Mouse (Mus musculus): ENCODE results near the gene Rsph3b. TPM values are rescaled to one million over a fixed set of nuclear protein-coding genes. Genes with fewer than 3 reads are reported as not detected.
"Not testable (repeated sequence)": the region's sequence is repeated elsewhere in the genome, so short reads cannot be mapped to it uniquely, and the experiment has no call there.

Rsph3b gene
- polyA plus RNA-seq, 1 experiment from 2014 or later = 45.7 TPM

DNA sequence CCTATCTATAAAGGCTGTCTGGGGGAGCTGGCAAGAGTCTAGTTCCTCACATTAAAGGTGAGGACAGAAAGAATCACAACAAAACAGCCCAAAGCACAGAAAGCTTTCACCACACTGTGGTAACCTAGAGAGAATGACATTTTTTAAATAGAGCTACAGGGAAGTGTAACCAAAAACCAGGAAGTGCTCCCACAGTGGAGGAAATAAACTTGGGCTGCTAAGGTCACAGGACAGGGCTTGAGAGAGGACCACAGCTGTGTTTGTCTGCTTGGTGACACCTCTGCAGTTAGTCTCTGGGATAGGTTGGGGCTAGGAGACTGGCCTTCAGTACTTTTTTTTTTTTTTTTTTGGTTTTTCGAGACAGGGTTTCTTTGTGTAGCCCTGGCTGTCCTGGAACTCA is 19.2 kb upstream of the Rsph3b start:
- not testable (repeated sequence) for H3K27me3 ChIP-seq; H3K36me3 ChIP-seq; H3K9ac ChIP-seq; H3K4me2 ChIP-seq (replicated peaks); H3K27ac ChIP-seq; H3K9me3 ChIP-seq (replicated peaks); ATAC-seq (ENCODE audit: low FRiP score); H3K4me3 ChIP-seq; H3K4me1 ChIP-seq
- WGBS = no CpG with 5 or more reads among the region's 1 CpGs

DNA sequence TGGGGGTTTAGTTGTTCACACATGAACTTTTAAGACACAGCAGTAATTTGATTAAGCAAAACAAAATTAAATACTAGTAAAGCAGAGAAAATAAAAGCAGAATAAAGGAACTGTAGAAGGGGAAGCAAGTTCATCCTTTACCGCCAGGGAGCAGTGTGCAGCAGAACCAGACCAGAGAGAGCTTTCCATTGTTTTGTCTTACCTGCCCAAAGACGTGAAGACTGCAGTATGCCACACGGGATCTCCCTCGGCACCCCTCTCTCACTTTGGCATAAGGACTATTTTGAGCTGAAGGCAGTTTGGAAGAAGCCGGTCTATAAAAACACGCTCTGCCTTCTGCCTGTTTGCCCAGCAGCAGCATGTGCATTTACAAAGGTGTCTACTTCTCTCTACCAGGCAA is 16.9 kb upstream of the Rsph3b start:
- H3K27me3 ChIP-seq; H3K27ac ChIP-seq; H3K4me1 ChIP-seq; H3K4me2 ChIP-seq (replicated peaks); H3K9me3 ChIP-seq (replicated peaks); H3K36me3 ChIP-seq; H3K4me3 ChIP-seq; ATAC-seq (ENCODE audit: low FRiP score); H3K9ac ChIP-seq: not testable (repeated sequence)
- 19% methylated on average over 6 of the region's 6 CpGs for WGBS

DNA sequence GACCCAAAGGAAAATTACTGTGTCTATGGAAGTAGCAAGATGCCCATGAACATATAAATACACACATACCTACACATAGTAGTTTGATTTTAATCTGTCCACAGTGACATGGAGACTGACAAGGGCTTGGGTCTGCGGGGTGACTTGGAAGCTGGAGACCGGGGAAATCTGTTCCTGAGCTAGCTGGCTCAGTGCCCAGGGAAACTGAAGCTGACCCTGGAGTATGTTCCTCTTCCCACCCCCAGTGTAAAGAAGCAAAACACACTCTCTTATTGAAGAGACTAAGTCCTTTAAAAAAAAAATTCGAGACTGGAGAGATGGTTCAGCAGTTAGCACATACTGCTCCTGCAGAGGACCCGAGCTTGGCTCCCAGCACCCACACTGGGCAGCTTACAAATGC is 14.5 kb upstream of the Rsph3b start:
- not testable (repeated sequence) for ATAC-seq (ENCODE audit: low FRiP score); H3K36me3 ChIP-seq; H3K27ac ChIP-seq; H3K4me3 ChIP-seq; H3K9ac ChIP-seq; H3K4me1 ChIP-seq; H3K9me3 ChIP-seq (replicated peaks); H3K4me2 ChIP-seq (replicated peaks); H3K27me3 ChIP-seq
- 79% methylated on average over 4 of the region's 4 CpGs for whole genome bisulfite sequencing

DNA sequence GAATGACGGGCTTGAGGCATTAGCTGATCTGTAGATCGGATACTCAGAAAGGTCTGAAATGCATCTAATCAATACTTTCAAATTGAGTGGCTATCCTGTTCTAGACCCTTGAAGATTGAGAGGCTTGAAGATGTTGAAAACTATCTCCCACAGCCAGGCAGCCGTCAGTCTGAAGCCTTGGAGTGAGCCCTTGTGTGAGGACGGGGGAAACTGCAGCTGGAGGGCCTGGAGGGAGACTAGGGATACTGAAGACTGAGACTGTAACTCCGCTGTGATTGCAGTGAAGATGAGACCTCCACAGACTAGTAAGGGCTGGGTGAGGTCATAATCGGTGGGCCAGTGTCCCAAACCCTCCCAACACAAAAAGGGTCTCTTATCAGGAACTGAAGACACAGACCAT is 13.9 kb upstream of the Rsph3b start:
- not testable (repeated sequence) for H3K4me2 ChIP-seq (replicated peaks); H3K27me3 ChIP-seq; H3K9ac ChIP-seq; H3K4me1 ChIP-seq; H3K9me3 ChIP-seq (replicated peaks); H3K27ac ChIP-seq; ATAC-seq (ENCODE audit: low FRiP score); H3K36me3 ChIP-seq; H3K4me3 ChIP-seq
- 77% methylated on average over 4 of the region's 6 CpGs for WGBS

DNA sequence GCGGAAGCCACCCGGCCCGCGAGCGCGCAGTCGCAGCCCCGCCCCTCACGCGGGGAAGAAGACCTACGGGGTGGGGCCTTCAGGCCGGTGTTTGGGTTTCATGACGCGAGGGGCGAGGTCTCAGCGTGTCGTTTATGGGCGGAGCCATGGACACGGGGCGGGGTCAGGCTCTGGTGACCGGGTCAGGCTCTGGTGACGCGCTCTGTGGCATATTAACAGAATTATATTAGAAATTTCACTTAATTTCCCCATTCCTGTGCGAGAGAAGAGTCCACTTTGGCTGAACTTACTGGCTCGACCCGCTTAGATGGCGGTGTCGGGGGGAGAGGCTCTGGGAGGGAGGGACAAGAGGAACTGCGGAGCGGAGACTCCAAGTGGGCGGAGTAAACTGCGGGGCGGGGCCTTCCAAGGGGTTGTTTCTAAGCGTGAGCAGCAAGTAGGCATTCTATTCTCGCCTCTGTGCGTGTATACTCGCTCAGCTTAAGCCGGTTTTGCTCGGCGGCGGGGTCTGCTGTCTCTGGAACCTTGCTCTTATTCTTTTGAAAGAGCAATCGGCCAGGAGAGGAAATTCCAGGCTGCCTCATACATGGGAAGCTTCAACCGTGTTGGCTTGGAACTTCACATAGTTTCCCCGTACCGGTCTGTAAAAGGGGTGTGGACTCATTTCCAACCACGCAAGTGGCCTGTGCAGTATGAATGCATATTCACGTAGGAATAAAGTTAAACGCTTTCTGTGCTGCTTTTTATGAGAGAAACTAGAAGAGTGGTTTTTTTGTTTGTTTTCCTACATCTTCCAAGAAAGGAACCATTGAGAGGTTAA is 12.9 kb upstream of the Rsph3b start:
- H3K9me3 ChIP-seq (replicated peaks); H3K27me3 ChIP-seq; H3K4me1 ChIP-seq; H3K36me3 ChIP-seq; H3K27ac ChIP-seq; H3K9ac ChIP-seq: not testable (repeated sequence)
- H3K4me3 ChIP-seq = peak overlapping the region; percentile 51
- peak; percentile 98 for ATAC-seq (ENCODE audit: low FRiP score)
- WGBS = 2% methylated on average over 19 of the region's 48 CpGs
- peak overlapping the region; percentile 42 for H3K4me2 ChIP-seq (replicated peaks)

DNA sequence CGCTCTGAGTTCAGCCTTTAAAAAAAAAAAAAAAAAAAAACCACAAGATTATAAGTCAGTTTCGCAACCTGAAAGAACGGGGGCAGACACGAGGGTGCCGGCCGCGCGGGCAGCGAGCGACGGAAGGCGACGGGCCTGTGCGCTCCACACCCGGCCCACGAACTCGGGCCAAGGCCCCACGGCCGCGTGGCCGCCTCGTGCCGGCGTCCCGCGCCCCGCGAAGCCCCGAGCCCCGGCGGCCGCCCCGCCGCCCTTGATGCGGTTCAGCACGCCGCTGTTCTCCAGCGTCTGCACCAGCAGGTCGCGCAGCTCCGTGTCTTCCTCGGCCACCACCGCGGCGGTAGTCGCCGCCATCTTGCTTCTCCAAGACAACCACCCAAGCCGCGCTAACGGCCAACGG is 12.3 kb upstream of the Rsph3b start, which contains the start of gene Tagap1:
Gene Tagap1 (minus strand): TSS at position 381 of the 400 bp plus-strand sequence.
- not testable (repeated sequence) for H3K27me3 ChIP-seq; H3K4me1 ChIP-seq; H3K9me3 ChIP-seq (replicated peaks); ATAC-seq (ENCODE audit: low FRiP score); H3K36me3 ChIP-seq
- peak within 1 kb of the TSS; percentile 51 for H3K4me2 ChIP-seq (replicated peaks)
- peak within 1 kb of the TSS; percentile 51 for H3K4me3 ChIP-seq
- WGBS = under 1% methylated on average over 24 of the region's 51 CpGs
- H3K27ac ChIP-seq = peak within 1 kb of the TSS; percentile 52; the same call in 1 of the 2 replicates
- peak within 1 kb of the TSS; percentile 67 for H3K9ac ChIP-seq

DNA sequence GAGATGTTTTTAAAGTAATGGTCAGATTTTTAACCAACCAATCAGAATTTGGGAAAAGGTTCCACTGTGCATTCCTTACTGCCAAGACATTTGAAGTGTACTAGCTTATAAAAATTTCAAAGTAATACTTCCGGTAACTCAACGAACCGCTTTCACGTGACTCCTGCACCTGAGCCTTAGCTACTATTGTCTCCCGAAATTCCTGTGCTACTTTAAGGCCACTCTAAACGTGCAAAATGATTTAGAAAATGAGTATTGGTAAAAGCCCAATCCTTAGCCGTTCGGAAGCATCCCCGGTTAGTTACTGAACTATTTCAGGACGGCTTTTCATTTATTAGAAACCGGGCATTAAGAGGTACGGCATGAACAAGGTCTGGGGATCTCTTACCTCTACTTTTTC is 11.9 kb upstream of the Rsph3b start:
- H3K27me3 ChIP-seq; H3K36me3 ChIP-seq; H3K9ac ChIP-seq; H3K27ac ChIP-seq; H3K9me3 ChIP-seq (replicated peaks); ATAC-seq (ENCODE audit: low FRiP score); H3K4me1 ChIP-seq: not testable (repeated sequence)
- WGBS = under 1% methylated on average over 12 of the region's 12 CpGs
- H3K4me2 ChIP-seq (replicated peaks) = peak overlapping the region; percentile 51
- H3K4me3 ChIP-seq = peak overlapping the region; percentile 51

DNA sequence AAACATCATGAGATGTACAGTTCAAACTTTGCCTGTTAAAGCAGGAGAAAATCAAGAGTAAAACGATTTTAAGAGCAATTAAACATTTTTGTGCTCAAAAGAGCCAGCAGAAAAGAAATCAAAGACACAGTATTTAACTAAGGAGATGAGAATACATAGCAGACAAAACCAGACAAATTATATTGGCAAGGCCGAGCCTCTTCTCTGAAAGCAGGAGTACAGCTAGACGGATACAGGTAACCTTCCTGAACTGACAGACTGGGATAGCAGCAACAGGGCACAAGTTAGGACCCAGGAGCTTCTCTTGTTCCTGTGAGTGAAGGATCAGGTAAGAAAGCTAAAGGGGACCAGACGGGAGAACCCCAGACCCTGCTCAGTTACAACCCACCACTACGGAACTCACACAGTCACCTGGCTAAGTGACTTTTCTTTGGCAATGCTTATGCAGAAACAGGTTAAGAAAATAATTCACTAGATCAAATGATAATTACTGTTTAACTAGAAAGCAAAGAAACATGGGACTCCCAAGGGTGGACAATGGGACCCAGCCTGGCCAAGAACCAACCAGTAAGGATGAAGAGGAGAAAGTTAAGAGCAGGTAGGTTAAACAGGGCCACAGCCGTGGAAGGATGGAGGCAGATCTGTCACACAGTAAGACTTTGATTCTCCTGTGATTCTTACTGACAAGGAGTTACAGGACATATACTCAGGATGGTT is 11.2 kb upstream of the Rsph3b start:
- H3K27ac ChIP-seq; H3K4me1 ChIP-seq; H3K9ac ChIP-seq; H3K27me3 ChIP-seq; H3K36me3 ChIP-seq; H3K9me3 ChIP-seq (replicated peaks); ATAC-seq (ENCODE audit: low FRiP score): not testable (repeated sequence)
- Histone ChIP-seq H3K4me2 (replicated peaks) (peak overlapping the region; percentile 51), H3K4me3 (peak overlapping the region; percentile 51)
- 74% methylated on average over 4 of the region's 6 CpGs for WGBS

DNA sequence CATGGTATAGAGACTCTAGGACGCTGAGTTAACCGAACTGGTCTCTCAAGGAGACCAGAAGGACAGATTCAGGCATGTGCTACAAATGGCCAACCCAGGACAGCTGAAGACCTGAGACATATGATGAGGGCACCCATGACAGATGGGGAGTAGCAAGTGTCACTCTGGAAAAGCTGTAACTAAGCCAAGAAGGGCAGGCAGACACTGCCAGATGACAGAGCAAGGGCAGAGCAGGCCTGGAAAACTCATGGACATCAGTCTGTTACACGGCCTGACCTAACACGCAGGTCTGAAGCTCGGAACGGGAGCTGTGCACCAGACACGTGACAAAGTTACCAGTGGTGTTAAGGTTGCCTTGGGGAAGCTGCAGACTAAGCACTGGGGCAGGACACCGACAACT is 10.4 kb upstream of the Rsph3b start:
- H3K4me3 ChIP-seq; H3K36me3 ChIP-seq; H3K9ac ChIP-seq; H3K4me1 ChIP-seq; H3K9me3 ChIP-seq (replicated peaks); ATAC-seq (ENCODE audit: low FRiP score); H3K4me2 ChIP-seq (replicated peaks); H3K27ac ChIP-seq; H3K27me3 ChIP-seq: not testable (repeated sequence)
- 85% methylated on average over 7 of the region's 8 CpGs for WGBS

DNA sequence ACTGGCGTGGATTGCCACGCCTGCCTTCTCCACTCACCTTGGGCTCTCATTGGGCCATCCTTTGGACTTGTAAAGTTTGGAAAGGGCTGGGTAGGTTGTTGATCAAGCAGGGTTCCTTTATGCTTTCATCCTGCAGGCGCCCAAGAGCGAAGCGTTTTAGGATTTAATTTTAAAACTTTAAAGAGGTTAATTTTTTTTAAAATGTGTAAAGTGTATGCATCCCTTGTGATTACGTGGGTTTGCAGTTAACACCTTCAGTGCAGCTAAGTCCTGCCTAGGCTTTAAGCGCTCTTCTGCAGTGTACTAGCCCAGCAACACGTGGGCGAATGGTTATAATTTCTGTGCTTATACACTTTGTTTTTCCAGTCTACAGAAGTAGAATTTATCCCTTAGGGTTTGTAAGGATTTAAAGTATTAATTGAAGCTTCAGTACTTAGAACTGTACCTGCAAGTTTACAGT is 317 bp upstream of the Rsph3b start:
- peak overlapping the region; percentile 62 for H3K4me2 ChIP-seq (replicated peaks)
- H3K9me3 ChIP-seq (replicated peaks); H3K4me1 ChIP-seq; H3K36me3 ChIP-seq; H3K27me3 ChIP-seq: not testable (repeated sequence)
- H3K9ac ChIP-seq = peak overlapping the region; percentile 56
- WGBS = 20% methylated on average over 9 of the region's 9 CpGs
- ATAC-seq (ENCODE audit: low FRiP score) = peak; percentile 42
- peak overlapping the region; percentile 85 for H3K27ac ChIP-seq
- peak overlapping the region; percentile 52 for H3K4me3 ChIP-seq

DNA sequence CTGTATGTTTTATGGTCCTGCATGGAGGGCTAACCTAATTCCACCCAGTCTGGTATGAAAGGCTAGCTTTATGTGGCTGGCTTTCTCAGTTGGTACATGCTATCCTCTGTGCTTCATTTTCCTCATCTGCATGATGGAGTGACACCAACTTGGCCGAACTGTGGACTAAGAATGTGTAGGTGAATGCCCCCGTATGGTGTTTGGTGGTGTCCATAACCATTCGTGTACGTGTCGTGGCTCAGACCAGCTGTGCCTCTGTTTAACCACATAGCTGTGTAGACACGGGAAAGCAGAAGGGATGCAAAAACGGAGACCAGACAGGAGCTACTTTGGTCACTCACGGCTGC is 872 bp downstream of the Rsph3b start:
- not testable (repeated sequence) for H3K9me3 ChIP-seq (replicated peaks); H3K27me3 ChIP-seq; ATAC-seq (ENCODE audit: low FRiP score); H3K27ac ChIP-seq; H3K36me3 ChIP-seq; H3K4me1 ChIP-seq
- WGBS = no CpG with 5 or more reads among the region's 8 CpGs
- peak overlapping the region; percentile 52 for H3K4me3 ChIP-seq
- peak overlapping the region; percentile 62 for H3K4me2 ChIP-seq (replicated peaks)
- peak overlapping the region; percentile 23; the same call in 1 of the 2 replicates for H3K9ac ChIP-seq

DNA sequence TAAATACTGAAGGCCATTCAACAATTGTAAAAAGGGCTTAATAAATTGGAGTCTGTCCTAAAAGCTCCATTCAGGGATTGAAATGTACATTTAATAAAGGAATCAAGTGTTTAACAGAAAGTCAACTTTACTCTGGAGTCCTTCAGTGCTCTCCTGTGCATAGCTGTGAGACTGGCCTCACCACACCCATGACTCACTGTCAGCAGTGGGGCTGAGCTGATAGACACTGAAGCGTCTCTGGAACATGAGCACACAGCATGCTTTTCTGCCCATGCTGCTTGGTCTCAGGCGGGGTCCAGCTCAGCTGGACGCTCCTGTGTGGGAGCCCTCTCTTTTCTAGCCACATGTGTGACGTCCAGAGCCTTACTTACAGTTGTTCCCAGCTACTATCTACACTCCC is 5.9 kb downstream of the Rsph3b start:
- no CpG with 5 or more reads among the region's 4 CpGs for WGBS
- H3K4me3 ChIP-seq; H3K4me1 ChIP-seq; H3K27ac ChIP-seq; H3K4me2 ChIP-seq (replicated peaks); H3K9ac ChIP-seq; H3K36me3 ChIP-seq; ATAC-seq (ENCODE audit: low FRiP score); H3K9me3 ChIP-seq (replicated peaks); H3K27me3 ChIP-seq: not testable (repeated sequence)

DNA sequence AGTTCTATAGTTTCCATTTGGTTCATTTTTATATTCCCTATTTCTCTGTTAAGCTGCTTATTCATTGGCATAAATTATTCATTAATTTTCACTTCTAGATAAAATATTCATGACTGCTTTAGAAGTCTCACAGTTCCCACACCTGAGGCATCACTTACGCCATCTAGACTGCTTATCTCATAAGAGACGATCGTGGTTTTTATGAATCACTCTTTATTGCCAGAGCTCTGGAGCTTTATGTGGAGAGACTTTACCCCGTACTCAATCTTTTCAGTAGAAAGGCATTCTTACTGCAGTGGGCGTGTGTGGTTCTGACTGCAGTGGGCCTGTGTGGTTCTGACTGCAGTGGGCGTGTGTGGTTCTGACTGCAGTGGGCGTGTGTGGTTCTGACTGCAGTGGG is 16.9 kb downstream of the Rsph3b start:
- not testable (repeated sequence) for H3K36me3 ChIP-seq; H3K9ac ChIP-seq; H3K27me3 ChIP-seq; H3K9me3 ChIP-seq (replicated peaks); ATAC-seq (ENCODE audit: low FRiP score); H3K27ac ChIP-seq; H3K4me1 ChIP-seq; H3K4me2 ChIP-seq (replicated peaks); H3K4me3 ChIP-seq
- 96% methylated on average over 7 of the region's 7 CpGs for WGBS
